Mouse (Mus musculus): ENCODE measurements around the gene Tsc22d1. TPM values are rescaled to one million over a fixed set of nuclear protein-coding genes. Genes with fewer than 3 reads are reported as not detected.

The Tsc22d1 gene
- polyA plus RNA-seq, 1 experiment = 52.7 TPM

DNA sequence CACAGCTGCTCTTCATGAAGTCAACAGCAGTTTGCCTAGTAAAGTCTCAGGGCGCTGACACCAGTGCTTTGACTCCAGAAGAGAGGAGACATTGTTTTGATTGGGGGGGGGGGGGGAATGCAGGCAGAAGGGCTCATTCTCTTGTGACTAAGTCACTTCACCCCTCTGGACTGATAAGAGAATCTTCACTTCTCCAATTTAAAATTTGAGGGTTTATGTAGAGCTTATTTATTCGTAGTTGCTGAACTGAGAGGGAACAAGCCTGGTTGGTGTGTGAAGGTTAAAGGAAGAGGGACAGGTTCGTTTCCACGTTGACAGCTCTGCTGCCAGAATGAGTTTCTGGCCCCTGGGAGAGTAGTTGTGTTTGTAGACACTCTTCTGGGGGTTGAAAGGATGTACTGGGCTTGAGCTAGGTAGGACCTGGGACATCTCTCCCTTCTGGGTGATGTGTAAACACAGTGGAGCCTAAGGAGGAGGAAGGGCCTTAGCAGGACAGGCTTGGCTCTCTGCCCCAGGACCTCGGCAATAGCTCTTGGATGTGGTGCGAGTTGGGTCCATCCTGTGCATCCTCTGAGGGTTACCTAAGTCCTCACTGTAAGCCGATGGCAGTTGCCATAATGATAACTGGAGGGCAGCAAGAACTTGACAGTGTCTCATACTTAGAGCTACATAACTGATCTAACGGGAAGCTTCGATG is 93.2 kb downstream of the Tsc22d1 start:
- no peak overlapping the region for H3K4me3 ChIP-seq (ENCODE audit: insufficient read depth, low read depth, low read length)
- no peak overlapping the region for H3K27ac ChIP-seq (replicated peaks; ENCODE audit: low read depth, low read length)
- peaks cover 5% of the 10 kb centered on the region; the same call in 1 of the 2 replicates for H3K4me1 ChIP-seq (ENCODE audit: control insufficient read depth, insufficient read depth, insufficient read length, low read length)

DNA sequence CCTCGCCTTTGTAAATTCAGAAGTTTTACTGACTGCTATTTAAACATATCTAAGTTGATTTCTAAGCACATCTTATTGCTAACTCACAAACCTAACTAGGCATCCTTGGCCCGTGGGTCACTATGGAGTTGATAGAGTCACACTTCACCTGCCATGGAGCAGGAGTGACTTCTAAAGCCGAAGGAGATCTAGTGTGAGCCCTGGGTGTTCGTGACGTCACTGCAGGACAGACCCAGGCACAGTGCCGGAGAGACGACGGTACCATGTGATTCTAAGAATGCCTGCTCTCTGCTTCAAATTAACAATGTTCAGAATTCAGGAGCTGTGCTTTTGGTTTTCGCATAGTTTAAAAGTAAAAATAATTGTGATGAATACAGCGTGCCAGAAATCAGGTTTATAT is 93.9 kb downstream of the Tsc22d1 start:
- H3K4me3 ChIP-seq (ENCODE audit: insufficient read depth, low read depth, low read length) = no peak overlapping the region
- peaks cover 5% of the 10 kb centered on the region; the same call in 1 of the 2 replicates for H3K4me1 ChIP-seq (ENCODE audit: control insufficient read depth, insufficient read depth, insufficient read length, low read length)
- H3K27ac ChIP-seq (replicated peaks; ENCODE audit: low read depth, low read length) = no peak overlapping the region

DNA sequence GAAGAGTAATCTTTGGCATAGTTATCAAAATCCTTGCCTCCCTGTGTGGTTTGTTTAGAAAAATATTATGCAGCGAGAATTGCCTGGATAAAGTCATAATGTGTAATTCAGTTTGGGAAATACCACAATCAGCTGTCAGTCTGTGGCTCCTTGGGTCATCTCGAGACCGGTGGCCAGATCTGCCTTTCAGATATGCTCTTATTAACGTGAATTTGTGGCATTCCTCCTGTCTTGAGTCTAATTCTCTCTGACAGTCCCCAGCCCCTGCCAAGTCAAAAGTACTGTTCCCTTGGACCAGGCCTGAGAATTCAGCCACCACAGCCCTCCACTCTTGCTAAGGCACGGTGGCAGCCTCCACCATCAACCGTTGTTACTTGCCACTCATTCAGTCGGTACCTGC is 97.2 kb downstream of the Tsc22d1 start:
- no peak overlapping the region for H3K4me3 ChIP-seq (ENCODE audit: insufficient read depth, low read depth, low read length)
- no peak overlapping the region for H3K27ac ChIP-seq (replicated peaks; ENCODE audit: low read depth, low read length)
- no peaks in the 10 kb centered on the region for H3K4me1 ChIP-seq (ENCODE audit: control insufficient read depth, insufficient read depth, insufficient read length, low read length)

DNA sequence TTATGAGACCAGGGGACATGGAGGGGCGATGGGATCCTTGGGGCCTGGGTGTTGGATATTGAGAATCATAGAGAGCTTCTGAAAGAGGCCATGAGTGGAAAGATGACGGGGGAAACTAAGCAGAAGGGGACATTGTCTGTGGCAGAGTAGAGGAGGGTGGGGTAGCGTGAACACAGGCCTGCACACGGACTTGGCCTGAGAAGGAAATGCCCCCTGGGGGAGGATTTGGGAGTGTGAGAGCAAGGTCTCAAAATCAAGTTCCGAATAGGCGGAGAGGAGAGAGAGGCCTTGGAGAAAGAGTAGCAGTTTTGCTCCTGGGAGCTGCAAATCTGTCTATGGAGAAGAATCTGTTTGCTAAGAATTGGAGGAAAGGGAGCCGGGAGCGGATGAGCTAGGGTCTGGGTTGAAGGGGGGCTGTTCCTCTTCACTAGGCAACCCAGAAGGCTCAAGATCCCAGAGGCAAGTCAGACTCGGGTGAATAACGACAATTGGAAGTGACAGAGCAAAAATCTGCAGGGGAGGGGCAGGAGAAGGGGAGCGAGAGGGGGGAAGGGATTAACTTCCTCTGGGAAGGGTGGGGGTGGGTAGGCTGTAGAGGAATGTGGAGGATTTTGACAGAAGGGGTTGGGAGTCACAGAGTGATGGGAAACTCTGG is 98.8 kb downstream of the Tsc22d1 start:
- no peak overlapping the region for H3K4me3 ChIP-seq (ENCODE audit: insufficient read depth, low read depth, low read length)
- H3K27ac ChIP-seq (replicated peaks; ENCODE audit: low read depth, low read length) = peak overlapping the region; percentile 45

DNA sequence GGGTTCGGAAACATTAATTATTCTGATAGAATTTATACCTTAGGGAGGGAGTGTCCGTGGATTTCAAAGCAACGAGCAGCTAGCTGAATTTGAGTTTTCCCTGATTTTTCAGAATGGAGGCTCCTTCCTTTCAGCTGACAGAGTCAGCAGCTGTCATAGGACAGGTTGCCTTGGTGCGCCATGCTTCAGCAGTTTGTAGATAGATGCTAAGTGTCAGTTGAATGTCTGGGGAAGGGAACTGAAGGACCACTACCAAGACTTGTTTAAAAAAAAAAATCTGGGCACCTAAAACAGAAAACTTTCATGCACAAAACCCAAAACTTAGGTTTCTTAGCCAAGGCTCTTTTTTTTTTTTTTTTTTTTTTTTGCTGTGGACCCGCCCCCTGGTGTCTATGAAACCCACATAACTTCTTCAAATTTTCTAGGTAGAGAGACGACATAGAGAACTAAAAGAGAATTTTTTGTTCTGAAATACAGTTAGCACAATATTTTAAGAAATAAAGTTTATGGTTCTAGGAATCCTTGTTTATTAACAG is 99.4 kb downstream of the Tsc22d1 start:
- Histone ChIP-seq H3K27ac (replicated peaks; ENCODE audit: low read depth, low read length) (no peak overlapping the region), H3K4me3 (ENCODE audit: insufficient read depth, low read depth, low read length) (no peak overlapping the region), H3K4me1 (ENCODE audit: control insufficient read depth, insufficient read depth, insufficient read length, low read length) (no peaks in the 10 kb centered on the region)

More for the DNA sequence above, 98.8 kb downstream of the Tsc22d1 start:
- no peaks in the 10 kb centered on the region for H3K4me1 ChIP-seq (ENCODE audit: control insufficient read depth, insufficient read depth, insufficient read length, low read length)

DNA sequence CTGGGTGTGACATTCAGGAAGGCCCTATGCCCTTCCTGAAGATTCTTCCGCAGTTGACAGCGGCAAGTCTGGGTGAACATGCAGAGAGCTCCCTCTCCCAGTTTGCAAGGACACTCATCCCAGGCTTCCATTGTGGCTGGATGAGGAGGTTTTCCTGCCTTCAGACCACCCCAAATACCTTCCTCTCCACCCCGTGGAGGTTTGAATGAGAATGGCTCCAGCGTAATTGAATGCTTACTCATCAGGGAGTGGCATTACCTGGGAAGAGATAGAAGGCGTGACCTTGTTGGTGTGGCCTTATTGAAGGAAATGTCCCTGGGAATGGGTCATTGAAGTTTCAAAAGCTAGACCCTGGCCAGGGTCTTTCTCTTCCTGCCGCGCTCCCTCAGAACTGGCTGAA is 100.9 kb downstream of the Tsc22d1 start:
- H3K27ac ChIP-seq (replicated peaks; ENCODE audit: low read depth, low read length) = no peak overlapping the region
- no peak overlapping the region for H3K4me3 ChIP-seq (ENCODE audit: insufficient read depth, low read depth, low read length)
- no peaks in the 10 kb centered on the region for H3K4me1 ChIP-seq (ENCODE audit: control insufficient read depth, insufficient read depth, insufficient read length, low read length)

DNA sequence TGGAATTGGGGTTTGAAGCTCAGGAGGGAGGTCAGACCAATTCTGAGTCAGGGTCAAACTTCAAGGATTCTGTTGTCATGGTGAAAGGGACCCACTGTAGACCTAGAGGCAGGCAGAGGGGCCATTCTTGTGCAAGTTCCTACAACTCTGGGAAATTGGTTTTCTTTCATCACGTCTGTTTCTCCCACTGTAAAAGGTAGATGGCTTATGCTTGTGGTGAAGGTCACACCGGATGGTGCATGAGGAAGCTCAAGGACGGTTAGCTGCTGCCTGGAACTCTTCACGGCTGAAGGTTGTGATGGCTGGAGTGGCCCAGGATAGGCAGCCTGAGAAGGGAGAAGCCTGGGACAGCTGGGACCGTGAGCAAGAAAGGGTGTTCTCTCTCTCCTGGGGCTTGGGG is 103.5 kb downstream of the Tsc22d1 start:
- H3K27ac ChIP-seq (replicated peaks; ENCODE audit: low read depth, low read length) = no peak overlapping the region
- no peaks in the 10 kb centered on the region for H3K4me1 ChIP-seq (ENCODE audit: control insufficient read depth, insufficient read depth, insufficient read length, low read length)
- no peak overlapping the region for H3K4me3 ChIP-seq (ENCODE audit: insufficient read depth, low read depth, low read length)

DNA sequence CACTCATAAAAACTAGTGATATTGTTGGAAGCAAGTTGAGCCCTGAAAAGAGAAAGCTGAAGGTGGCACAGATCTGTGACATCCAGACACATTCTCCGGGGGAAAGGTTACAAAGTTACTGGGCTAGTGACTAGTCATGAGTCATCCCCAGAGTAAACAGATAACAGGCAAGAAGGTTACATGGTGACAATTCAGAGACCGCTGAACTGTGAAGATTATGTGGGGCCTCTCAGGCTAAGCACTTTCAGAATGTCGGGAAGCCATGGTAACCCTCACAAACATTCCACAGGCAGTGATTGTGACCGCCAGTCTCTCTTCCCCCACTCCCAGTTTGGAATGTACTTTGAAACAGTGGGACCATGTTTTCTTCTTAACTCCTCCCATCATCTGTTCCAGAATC is 105.8 kb downstream of the Tsc22d1 start:
- H3K4me1 ChIP-seq (ENCODE audit: control insufficient read depth, insufficient read depth, insufficient read length, low read length) = no peaks in the 10 kb centered on the region
- no peak overlapping the region for H3K27ac ChIP-seq (replicated peaks; ENCODE audit: low read depth, low read length)
- no peak overlapping the region for H3K4me3 ChIP-seq (ENCODE audit: insufficient read depth, low read depth, low read length)

DNA sequence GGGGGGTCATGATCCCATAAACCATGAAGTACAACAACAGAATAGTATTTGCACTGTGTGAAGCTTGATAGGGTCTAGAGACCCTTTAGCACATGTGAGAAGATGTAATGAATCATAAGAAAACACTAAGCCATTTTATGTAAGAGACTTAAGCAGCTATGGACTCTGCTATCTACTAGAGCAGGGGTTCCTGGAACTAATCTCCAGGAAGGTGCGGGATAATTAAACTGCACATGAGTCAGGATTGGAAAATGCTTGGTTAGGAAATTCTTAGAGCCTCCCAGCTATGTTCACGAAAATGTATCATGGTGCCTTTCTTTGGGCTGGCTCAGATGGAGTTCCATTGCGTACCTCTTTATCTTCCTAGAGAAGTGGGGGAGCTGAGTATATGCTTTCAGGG is 106.5 kb downstream of the Tsc22d1 start:
- H3K4me1 ChIP-seq (ENCODE audit: control insufficient read depth, insufficient read depth, insufficient read length, low read length) = no peaks in the 10 kb centered on the region
- H3K27ac ChIP-seq (replicated peaks; ENCODE audit: low read depth, low read length) = no peak overlapping the region
- no peak overlapping the region for H3K4me3 ChIP-seq (ENCODE audit: insufficient read depth, low read depth, low read length)

DNA sequence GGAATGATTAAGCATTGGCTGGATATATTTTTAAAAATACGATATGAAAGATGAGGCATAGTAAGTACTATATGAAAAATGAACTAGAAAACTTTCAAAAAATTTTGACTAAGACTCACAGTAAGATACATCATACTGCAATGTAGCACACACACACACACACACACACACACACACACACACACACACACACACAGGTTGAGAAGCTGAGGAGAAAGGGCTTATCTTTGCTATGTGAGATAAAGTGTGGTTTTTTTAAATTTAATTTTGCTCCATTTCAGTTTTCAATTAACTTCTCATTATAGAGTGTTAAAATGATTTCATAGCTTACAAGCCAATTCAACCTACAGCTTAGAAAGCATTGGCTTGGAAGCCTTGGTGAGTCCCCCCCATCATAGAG is 108.6 kb downstream of the Tsc22d1 start:
- Histone ChIP-seq H3K4me3 (ENCODE audit: insufficient read depth, low read depth, low read length) (no peak overlapping the region), H3K27ac (replicated peaks; ENCODE audit: low read depth, low read length) (no peak overlapping the region), H3K4me1 (ENCODE audit: control insufficient read depth, insufficient read depth, insufficient read length, low read length) (peaks cover 10% of the 10 kb centered on the region)

DNA sequence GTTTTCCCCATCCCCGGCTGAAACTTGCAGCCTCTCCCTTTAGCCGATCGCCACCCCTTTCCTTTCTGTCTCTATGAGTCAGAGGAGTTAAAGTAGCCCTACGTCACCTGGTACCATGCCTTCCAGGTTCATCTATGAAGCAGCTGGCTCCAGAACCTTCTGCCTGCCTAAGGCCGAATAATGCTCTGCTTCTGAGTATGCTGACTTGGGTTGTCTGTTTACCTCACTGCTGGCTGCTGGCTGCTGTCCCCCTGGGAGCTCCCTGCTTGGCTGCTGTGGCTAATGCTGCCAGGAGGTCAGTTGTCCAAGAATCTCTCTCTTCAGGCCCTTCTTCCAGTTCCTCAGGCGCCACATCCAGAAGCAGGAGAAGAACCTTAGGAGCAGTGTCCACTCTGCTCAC is 111.7 kb downstream of the Tsc22d1 start:
- Histone ChIP-seq H3K4me3 (ENCODE audit: insufficient read depth, low read depth, low read length) (no peak overlapping the region), H3K27ac (replicated peaks; ENCODE audit: low read depth, low read length) (0 out of 2 replicates have a peak overlapping the region, but pooled peaks have one; percentile 6), H3K4me1 (ENCODE audit: control insufficient read depth, insufficient read depth, insufficient read length, low read length) (peaks cover 10% of the 10 kb centered on the region)

DNA sequence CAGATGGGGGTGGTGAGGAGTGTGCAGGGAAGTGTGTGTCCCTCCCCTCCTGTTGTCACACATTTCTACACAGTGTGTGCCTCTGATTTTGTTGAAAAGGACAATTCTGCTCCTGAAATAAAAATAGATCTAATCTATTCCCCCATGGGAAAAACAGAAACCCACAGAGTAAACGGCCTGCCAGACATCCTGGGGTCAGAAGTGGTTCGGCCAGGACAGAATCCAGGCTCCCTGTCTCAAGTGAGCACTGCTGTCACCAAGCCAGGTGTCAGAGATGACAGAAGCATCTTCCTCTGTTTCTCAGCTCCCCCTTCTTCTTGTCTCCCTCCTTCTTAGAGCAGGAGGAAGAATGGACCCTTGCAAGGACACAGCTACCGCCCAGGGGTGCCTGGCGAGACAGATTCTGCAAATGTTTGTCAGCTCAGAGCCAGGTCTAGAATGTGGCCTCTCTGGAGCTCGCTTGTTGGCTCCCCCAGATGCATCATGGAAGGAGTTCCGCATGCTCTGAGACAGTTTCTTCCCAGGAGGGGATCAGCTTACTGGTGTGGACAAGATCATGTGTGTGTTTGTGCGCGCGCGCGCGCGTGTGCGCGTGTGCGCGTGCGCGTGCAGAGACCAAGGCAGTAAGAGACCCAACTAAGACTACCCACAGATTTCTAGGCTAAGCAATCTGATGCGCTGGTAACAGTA is 112.4 kb downstream of the Tsc22d1 start:
- H3K27ac ChIP-seq (replicated peaks; ENCODE audit: low read depth, low read length) = 0 out of 2 replicates have a peak overlapping the region, but pooled peaks have one; percentile 6
- peaks cover 10% of the 10 kb centered on the region for H3K4me1 ChIP-seq (ENCODE audit: control insufficient read depth, insufficient read depth, insufficient read length, low read length)
- no peak overlapping the region for H3K4me3 ChIP-seq (ENCODE audit: insufficient read depth, low read depth, low read length)

DNA sequence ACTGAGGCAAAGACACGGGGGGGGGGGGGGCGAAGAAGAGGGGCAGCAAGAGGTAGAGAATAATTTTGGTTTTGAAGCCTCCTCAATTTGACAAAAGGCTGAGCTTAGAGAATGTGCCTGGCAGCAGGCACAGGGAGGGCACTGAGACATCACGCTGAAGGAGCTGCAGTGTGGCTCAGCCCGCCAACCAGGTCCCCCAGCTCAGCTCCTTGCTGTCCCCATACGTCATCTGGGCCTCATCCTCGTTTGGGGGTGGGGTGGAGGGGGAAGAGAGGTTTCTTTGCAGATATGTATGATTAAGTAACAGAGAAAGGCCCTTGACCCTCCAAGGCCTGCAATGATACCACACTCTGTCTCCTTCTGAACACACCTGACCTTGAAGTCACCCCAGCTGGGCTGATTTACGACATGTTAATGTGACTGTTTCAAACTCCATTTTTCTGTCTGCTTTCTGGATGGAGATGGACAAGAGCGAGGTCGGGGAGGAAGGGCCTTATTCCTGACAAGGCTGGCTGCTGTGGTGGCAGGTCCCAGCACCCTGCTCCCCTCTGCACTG is 113.1 kb downstream of the Tsc22d1 start:
- H3K27ac ChIP-seq (replicated peaks; ENCODE audit: low read depth, low read length) = peak overlapping the region; percentile 22; the same call in 1 of the 2 replicates
- H3K4me3 ChIP-seq (ENCODE audit: insufficient read depth, low read depth, low read length) = no peak overlapping the region
- H3K4me1 ChIP-seq (ENCODE audit: control insufficient read depth, insufficient read depth, insufficient read length, low read length) = peaks cover 10% of the 10 kb centered on the region

DNA sequence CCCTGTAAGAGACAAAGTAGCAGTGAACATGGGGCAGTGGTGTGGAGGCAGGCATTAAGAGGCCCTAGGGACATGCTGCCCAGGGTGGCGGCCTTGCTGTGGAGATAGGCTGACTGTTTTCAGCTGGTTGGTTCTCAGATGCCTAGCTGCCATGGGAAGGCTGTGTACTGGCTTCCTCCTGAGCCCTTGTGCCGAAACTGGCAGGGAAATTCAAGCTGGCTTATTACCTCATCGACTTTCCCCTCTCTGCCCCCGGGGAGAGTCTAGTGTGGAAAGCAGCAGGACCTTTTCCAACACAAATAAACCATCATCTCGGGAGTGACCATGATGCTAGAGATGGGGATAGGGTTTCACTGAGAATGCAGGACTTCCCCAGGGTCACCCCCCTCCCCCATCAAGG is 113.9 kb downstream of the Tsc22d1 start:
- Histone ChIP-seq H3K4me1 (ENCODE audit: control insufficient read depth, insufficient read depth, insufficient read length, low read length) (peaks cover 10% of the 10 kb centered on the region), H3K27ac (replicated peaks; ENCODE audit: low read depth, low read length) (peak overlapping the region; percentile 22; the same call in 1 of the 2 replicates), H3K4me3 (ENCODE audit: insufficient read depth, low read depth, low read length) (no peak overlapping the region)

DNA sequence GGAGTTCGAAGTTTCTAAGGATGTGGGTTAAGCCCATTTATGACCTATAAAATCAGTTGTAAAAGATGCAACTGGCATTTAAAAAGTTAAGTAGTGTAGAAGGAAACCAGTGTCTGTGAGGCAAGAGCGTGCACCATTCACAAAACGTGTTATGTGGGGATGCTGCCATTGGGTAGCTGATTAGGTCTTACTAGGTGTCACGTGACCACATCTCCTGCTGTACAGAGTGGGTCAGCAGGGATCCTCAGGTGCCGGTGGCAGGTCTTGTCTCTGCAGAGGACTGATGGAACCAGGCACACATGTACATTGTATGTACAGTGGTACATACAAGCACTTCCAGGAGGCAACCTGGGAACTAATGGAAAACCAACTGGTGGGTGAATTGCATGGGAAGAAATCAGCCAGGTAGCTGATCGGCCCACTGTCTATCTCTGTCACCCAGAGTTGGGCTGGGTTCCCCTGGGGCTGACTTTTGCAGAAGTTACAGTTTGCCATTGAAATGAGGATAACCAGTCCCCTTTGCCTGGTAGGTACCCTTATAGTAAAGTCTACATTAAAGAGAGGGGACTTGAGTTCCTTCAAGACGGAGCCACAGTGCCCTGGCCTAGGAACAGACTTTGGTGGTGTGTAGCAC is 116.4 kb downstream of the Tsc22d1 start:
- Histone ChIP-seq H3K4me3 (ENCODE audit: insufficient read depth, low read depth, low read length) (no peak overlapping the region), H3K27ac (replicated peaks; ENCODE audit: low read depth, low read length) (no peak overlapping the region), H3K4me1 (ENCODE audit: control insufficient read depth, insufficient read depth, insufficient read length, low read length) (peaks cover 10% of the 10 kb centered on the region)
